Mouse (Mus musculus) ZHBTc4 (cell line): ENCODE data around the gene Mast4.

Experiments used
- DNase-seq: peaks from one replicate; pipeline ENCODE4 v3.0.0-alpha.2; 2011; ENCODE audit warnings: low read depth, low spot score

Gene Mast4

GRCm38 (mm10) chr13:103059995-103060652 lies 274.2 kb downstream of the Mast4 start:
- DNase-seq: no peak

- DNase-seq: no peak
Observed at GRCm38 (mm10) chr13:103056451-103056850, 277.8 kb downstream of the Mast4 start.

DNA sequence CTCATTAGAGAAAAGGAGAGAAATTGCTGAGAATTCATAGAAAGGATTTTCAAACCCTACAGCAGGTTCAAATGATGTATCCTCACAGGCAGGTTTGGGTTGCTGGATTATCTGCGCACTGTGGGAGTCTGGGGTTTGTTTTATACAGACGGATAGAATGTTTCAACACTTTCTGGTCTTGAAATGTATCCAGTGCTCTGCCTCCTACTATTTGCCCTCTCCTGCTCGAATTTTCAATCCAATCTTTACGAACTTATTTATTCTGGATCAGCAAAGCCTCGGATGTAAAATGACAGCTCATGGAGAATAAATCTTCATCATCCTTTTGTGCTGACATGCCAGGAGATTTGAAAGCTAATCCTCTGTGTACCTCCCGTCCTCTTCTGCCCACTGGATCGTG lies 281.6 kb downstream of the Mast4 start:
- DNase-seq: no peak

DNA sequence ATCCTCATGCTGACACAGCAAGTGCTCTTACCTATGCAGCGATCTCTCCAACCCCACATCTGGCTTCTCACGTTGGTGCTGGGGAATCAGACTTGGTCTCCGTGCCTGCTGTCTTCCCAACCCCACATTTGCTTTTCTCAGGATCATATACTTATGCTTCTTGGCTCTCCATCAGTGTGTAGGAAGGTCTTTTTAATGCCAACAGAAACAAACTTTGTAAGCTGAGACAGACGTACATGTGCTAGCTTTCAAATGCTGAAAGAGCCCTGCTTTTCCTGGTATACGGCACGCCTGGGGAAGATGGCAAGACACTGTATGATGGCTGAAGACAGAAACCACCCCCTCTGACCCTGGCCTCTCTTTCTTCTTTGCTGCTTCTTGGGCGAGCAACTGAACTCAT lies 285.3 kb downstream of the Mast4 start:
- no peak for DNase-seq

- no peak for DNase-seq
Observed at GRCm38 (mm10) chr13:103043692-103044091, 290.6 kb downstream of the Mast4 start.

GRCm38 (mm10) chr13:103043011-103043410 lies 291.3 kb downstream of the Mast4 start:
- DNase-seq: no peak

- DNase-seq: no peak
Observed at GRCm38 (mm10) chr13:103037466-103037865, 296.8 kb downstream of the Mast4 start.

DNA sequence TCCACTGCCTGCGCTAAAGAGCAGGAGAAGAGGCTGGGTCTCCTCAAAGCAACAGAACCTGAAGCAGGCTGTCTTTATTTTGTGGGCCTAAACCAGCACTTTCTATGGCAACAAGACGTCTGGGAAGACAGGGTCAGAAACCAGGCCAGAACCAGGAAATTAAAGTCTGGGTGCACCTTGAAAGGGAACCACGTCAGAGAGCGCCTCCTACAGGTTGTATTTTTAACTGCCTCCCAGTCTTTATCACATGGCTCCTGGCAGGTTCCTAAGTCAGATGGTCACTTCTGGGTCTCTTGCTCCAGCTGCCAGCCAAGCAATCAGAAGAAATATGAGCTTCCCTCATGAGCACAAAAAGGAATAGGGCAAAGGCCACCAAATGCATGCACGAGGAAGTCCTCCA lies 304.9 kb downstream of the Mast4 start:
- peak; percentile 6 for DNase-seq

DNA sequence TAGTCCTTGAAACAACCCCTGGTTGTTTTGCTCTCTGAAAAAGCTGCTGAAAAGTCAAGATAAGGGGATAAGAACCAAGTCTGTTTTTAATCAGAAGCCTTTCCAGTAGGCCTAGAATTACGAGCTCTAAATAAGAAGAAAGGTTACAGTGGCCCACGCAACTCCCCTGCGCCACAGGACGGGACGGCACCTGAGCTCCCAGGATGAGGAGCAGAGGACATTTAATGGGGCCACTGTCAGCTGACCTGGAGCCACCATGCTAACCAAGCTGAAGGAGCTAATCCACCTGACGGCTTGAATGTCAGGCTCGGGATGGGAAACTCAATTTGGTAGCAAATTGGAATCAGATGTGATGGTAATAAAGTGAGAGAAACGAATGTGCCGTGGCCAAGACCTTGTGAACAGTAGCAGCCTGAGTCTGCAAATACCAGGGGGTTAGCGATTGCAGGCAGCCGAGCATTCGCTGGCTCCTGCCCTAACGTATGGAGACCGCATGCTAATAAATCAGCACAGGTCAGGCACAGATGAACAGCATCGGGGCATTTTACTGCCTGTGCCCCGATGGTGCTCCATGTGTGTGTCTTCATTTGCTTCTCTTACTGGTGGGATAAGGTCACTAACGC lies 306.7 kb downstream of the Mast4 start:
- DNase-seq: no peak

DNA sequence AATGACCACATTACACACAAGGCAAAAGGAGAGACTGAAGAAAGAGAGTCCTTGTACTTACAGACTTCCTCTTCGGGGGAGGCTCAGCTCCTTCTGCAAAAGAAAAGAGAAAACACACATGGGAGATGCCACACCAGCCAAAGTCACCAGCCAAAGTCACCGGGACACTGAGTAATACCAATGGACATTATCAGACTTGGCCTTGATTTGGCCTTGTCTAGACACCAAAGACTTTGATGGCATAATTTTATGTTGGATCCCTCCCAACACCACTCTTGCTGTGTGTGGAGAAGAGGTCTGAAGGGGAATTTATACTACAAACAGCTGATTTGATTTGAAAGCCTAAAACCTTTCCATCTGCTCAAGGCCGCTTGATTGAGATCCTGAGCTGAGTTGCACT lies 308.8 kb downstream of the Mast4 start:
- DNase-seq: no peak

DNA sequence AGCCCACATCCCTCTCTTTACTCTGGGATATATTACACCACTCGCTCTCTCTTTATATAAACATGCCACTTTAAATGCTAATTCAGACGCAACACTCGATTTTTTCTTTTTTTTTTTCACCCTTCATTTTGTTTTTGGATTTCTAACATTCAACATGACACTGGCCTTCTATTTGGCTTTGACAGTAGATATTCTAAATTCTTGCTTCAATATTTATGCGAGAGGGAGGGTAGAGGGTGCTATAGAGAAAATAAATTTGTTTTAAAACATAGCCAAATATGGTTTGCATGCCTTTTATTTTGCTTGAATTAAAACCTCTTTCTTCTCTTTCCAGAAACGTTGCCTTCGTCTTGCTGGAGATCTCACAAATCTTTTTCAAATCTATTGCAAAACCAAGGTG lies 315.8 kb downstream of the Mast4 start:
- DNase-seq: no peak

- no peak for DNase-seq
Observed at GRCm38 (mm10) chr13:103017661-103018060, 316.6 kb downstream of the Mast4 start.

GRCm38 (mm10) chr13:103015131-103015750 lies 319.1 kb downstream of the Mast4 start:
- no peak for DNase-seq

DNA sequence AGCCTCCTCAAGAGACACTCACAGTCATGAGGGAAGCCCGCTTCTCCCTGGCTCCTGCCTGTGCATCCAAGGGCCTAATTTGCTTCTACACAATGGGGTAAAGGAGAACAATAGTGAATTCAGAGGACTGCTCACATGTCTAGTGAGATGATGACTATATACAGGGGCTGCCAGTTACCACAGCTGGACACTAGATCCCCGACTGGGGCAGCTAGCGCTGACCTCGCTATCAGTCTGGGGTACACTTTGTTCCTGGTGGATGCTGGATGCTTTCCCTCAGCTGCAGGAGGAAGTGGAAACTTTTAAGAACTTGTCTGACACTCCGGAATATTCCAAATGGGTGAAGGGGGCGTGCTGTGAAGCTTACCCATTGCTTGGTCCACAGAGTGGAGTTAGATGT lies 319.7 kb downstream of the Mast4 start:
- DNase-seq: no peak

GRCm38 (mm10) chr13:103014222-103014621 lies 320.1 kb downstream of the Mast4 start:
- no peak for DNase-seq

DNA sequence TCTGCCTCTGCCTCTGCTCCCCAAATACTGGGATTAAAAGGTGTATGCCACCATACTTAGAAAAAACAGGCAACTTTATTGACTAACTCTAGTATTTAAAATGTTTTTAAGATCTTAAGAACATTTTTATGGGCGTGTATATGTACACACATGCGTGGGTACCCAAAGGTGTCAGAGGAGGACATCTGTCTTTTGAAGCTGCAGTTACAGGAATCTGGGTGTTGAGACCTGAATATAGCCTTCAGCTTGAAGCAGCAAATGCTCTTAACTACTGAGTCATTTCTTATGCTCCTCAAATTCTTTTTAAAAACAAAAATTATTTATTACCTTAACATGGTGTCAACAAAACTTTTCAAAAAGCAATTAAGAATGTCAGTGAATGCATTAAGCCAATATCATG lies 329.1 kb downstream of the Mast4 start:
- DNase-seq: no peak

- DNase-seq: no peak
Observed at GRCm38 (mm10) chr13:103001831-103002230, 332.5 kb downstream of the Mast4 start.

DNA sequence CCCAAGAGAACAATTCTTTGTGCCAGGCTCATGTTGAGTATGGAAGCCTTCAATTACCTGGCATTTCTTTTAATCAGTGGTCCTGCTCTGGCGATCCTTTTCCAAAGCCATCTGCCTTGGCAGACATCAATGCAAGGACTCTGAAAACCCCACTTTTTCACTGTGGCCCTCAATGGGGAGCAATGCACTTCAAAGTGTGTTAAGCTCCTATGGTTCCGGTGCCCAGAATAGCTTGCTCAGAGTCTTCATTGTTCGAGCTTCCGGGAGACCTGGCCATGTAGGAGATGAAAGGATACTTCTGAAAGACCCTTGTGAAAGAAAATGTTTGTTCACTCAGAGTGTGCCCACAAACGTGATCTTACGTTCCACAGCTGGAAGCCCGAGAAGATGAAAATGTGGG lies 333.4 kb downstream of the Mast4 start:
- DNase-seq: no peak

DNA sequence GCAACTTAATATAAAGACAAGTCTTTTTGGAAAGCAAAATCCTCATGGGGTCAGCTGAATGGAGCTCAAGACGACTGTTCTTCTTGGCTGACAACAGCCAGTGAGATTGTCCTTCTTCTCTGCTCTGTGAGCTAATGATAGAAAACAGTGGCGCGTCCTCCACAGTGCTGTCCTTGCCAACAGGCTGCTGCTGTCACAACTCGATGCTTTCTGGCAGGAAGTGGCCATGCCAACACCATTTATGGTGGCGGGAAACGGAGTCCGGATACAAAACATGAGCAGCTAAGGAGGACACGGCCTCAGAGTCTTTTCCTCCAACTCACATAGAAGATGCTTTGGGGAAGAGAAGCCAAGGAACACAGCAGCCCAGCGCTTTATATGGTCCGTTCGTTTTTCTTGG lies 340.2 kb downstream of the Mast4 start:
- no peak for DNase-seq

GRCm38 (mm10) chr13:102992680-102993423 lies 341.4 kb downstream of the Mast4 start:
- no peak for DNase-seq

DNA sequence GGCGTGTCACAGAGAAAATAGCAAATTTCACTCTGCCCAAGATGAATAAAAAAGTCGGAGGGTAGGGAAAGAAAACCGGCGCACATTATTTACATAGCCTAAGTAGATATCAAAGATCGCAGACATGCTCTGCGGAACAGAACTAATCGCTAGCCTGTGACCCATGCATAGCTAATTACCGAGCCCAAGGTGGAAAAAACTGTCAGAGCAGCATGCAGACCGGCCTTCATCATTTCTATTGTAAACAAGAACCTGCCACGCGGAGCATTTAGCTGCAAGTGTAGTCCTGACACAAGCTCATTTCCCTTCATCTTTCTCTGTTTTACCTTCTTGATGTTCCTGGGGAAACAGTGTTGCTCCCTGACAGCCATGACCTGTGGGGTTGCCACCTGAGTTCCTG lies 342.4 kb downstream of the Mast4 start:
- DNase-seq: no peak

DNA sequence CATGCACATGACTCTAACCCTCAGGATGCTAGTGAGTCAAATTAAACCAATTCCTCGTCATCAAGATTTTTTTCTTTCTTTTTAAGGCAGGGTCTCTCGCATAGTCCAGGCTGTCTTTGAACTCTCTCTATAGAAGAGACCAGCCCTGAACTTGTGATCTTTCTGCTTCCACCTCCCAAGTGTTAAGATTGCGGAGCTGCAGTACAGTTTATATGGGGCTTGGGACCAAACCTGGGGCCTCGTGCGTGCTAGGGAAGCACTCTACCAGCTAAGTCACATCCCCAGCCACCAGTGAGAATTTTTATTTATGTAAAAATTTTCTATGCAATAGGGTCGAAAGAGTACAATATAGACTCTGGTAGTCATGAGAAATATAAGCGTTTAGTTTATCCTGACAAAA lies 343.1 kb downstream of the Mast4 start:
- no peak for DNase-seq

DNA sequence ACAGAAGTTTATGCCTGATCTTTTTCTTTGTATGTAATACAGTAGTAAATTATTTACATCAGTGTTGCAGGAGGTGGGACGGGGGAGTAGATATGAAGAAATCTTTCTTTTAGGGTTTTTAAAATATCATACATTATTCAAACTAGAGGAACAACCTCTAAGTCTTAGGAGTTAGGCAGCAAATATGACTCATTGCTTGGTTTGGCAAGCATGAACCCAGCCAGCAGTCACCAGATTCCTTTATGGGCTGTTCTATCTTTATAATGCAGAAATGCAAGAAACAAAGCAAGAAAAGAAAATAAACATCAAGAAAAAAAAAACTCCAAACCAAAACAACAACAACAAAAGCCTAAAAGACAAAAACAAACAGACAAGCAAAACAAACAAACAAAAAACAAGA lies 344.2 kb downstream of the Mast4 start:
- no peak for DNase-seq
